Mouse (Mus musculus): ENCODE results near the gene Scpep1. TPM values are rescaled to one million over a fixed set of nuclear protein-coding genes. Genes with fewer than 3 reads are reported as not detected.

Gene Scpep1
- total RNA-seq, 2 experiments from 2014 or later = 108 to 245 TPM

DNA sequence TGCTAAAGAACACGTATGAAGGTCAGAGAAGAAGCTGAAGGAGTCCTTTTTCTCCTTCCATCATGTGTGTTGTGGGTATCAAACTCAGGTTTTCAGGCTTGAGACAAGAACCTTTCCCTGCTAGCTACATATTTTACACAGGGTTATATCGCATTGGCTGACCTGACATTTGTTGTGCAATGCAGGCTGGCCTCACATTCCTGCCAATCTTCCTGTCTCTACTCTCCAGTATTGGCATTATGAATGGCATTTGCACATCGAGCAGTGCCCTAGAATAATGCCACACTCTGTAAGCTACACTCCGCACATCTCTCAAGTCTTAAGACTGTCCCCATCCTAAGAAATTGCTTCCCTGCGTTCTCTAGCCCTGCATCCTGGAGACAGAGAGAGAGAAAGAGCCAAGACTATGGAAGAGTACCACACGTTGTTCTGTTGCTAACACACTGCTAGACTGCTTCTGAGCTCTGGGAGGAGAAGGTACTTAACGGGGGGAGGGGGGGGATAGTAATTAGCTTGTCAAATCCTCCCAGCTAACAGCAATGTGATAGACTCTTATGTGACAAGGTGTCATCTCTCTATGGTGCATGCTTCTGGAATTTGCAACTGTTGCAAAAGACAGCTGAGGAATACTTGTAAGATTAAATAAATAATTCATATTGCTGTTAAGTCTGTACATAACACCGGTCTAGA is 70.7 kb downstream of the Scpep1 start:
- DNase-seq (ENCODE audit: low spot score in 2 of 2) = no peak

DNA sequence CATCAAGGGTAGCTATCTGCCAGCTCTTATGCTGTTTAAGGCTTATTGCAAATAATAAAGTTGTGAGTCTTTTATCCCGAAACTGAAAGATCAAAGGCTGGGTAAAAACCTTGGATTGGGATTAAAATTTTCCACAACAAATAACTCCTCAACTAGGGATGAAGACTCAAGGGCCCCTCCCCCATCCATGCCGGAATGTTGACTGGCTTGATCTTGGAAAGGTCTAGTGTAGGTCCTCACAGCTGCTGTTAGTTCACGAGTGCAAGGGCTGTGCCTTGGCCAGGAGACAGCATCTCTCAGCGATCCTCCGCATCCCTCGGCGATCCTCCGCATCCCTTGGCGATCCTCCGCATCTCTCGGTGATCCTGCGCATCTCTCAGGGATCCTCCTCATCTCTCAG is 77.3 kb downstream of the Scpep1 start:
- DNase-seq (ENCODE audit: low spot score in 2 of 2) = no peak

Other genes with a start within 250 kb of the Scpep1 start
- 100 to 1,000 TPM; 196 to 204 TPM for gene Msi2, start 237.0 kb downstream of the Scpep1 start, total RNA-seq (2021)
- gene Akap1, start 90.9 kb downstream of the Scpep1 start, total RNA-seq (2021) = 100 to 1,000 TPM; 107 to 121 TPM
- gene Elobl, start 11.5 kb upstream of the Scpep1 start, total RNA-seq (2021) = not detected
- 1 to 10 TPM; 9.0 to 9.4 TPM for gene Coil, start 14.8 kb upstream of the Scpep1 start, total RNA-seq (2021)
- gene Trim25, start 43.9 kb upstream of the Scpep1 start, total RNA-seq (2021) = 100 to 1,000 TPM; 133 to 185 TPM
- gene Dgke, start 111.4 kb upstream of the Scpep1 start, total RNA-seq (2021) = 10 to 100 TPM; 10.9 to 12.2 TPM
- gene Gm525, start 118.4 kb upstream of the Scpep1 start, total RNA-seq (2021) = not detected